Mouse (Mus musculus): ENCODE data around the gene 5330417H12Rik. TPM values are rescaled to one million over a fixed set of nuclear protein-coding genes. Genes with fewer than 3 reads are reported as not detected.

5330417H12Rik gene
- polyA plus RNA-seq, 1 experiment, result not detected

GRCm38 (mm10) chr7:107659186-107659918, 34.4 kb upstream of the 5330417H12Rik start:
- Histone ChIP-seq H3K4me1 (ENCODE audit: control insufficient read depth, insufficient read depth, low read length) (peaks cover 8% of the 10 kb centered on the region), H3K27ac (ENCODE audit: insufficient read depth, low read depth, low read length) (no peak overlapping the region), H3K4me3 (ENCODE audit: insufficient read depth, low read length) (no peak overlapping the region)
- no peak for TF ChIP-seq POLR2A (IDR thresholded peaks at IDR 0.05; ENCODE audit: borderline replicate concordance, low read depth, low read length)
- no peak for TF ChIP-seq CTCF (IDR thresholded peaks at IDR 0.05; ENCODE audit: low read depth, low read length)

DNA sequence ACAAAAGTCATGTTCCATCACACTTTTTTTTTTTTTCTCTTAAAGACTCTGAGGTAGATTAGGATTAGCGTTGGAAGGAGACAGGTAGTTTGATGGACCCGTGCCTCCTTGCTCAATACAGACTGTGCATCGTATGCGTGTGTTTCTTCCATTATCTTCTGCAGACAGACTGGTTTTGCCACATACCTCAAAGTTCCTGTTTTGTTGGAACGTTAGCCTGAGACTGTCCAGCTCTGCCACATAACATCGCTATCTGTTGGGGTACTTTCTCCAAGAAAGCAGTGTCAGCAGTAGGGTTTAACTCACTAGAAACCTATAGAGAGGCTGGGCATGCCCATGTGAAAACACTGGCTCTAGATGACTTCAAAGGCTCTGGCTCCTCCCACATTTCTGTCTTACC, 31.5 kb upstream of the 5330417H12Rik start:
- Histone ChIP-seq H3K27ac (ENCODE audit: insufficient read depth, low read depth, low read length) (no peak overlapping the region), H3K4me3 (ENCODE audit: insufficient read depth, low read length) (no peak overlapping the region), H3K4me1 (ENCODE audit: control insufficient read depth, insufficient read depth, low read length) (peaks cover 2% of the 10 kb centered on the region)
- TF ChIP-seq CTCF (IDR thresholded peaks at IDR 0.05; ENCODE audit: low read depth, low read length) (no peak), POLR2A (IDR thresholded peaks at IDR 0.05; ENCODE audit: borderline replicate concordance, low read depth, low read length) (no peak)

GRCm38 (mm10) chr7:107651821-107652220, 26.9 kb upstream of the 5330417H12Rik start:
- peaks cover 11% of the 10 kb centered on the region for H3K4me1 ChIP-seq (ENCODE audit: control insufficient read depth, insufficient read depth, low read length)
- TF ChIP-seq CTCF (IDR thresholded peaks at IDR 0.05; ENCODE audit: low read depth, low read length) (no peak), POLR2A (IDR thresholded peaks at IDR 0.05; ENCODE audit: borderline replicate concordance, low read depth, low read length) (no peak)

GRCm38 (mm10) chr7:107649990-107650389, 25.0 kb upstream of the 5330417H12Rik start:
- no peak overlapping the region for H3K27ac ChIP-seq (ENCODE audit: insufficient read depth, low read depth, low read length)
- TF ChIP-seq CTCF (IDR thresholded peaks at IDR 0.05; ENCODE audit: low read depth, low read length) (no peak), POLR2A (IDR thresholded peaks at IDR 0.05; ENCODE audit: borderline replicate concordance, low read depth, low read length) (no peak)
- peaks cover 11% of the 10 kb centered on the region for H3K4me1 ChIP-seq (ENCODE audit: control insufficient read depth, insufficient read depth, low read length)
- no peak overlapping the region for H3K4me3 ChIP-seq (ENCODE audit: insufficient read depth, low read length)

More at GRCm38 (mm10) chr7:107651821-107652220, 26.9 kb upstream of the 5330417H12Rik start:
- Histone ChIP-seq H3K4me3 (ENCODE audit: insufficient read depth, low read length) (no peak overlapping the region), H3K27ac (ENCODE audit: insufficient read depth, low read depth, low read length) (no peak overlapping the region)

GRCm38 (mm10) chr7:107648937-107649688, 24.2 kb upstream of the 5330417H12Rik start:
- no peak overlapping the region for H3K4me3 ChIP-seq (ENCODE audit: insufficient read depth, low read length)
- no peak overlapping the region for H3K27ac ChIP-seq (ENCODE audit: insufficient read depth, low read depth, low read length)
- peaks cover 11% of the 10 kb centered on the region for H3K4me1 ChIP-seq (ENCODE audit: control insufficient read depth, insufficient read depth, low read length)

GRCm38 (mm10) chr7:107644987-107645386, 20.0 kb upstream of the 5330417H12Rik start:
- TF ChIP-seq CTCF (IDR thresholded peaks at IDR 0.05; ENCODE audit: low read depth, low read length) (no peak), POLR2A (IDR thresholded peaks at IDR 0.05; ENCODE audit: borderline replicate concordance, low read depth, low read length) (no peak)
- Histone ChIP-seq H3K27ac (ENCODE audit: insufficient read depth, low read depth, low read length) (no peak overlapping the region), H3K4me3 (ENCODE audit: insufficient read depth, low read length) (no peak overlapping the region), H3K4me1 (ENCODE audit: control insufficient read depth, insufficient read depth, low read length) (peaks cover 5% of the 10 kb centered on the region)

More at GRCm38 (mm10) chr7:107648937-107649688, 24.2 kb upstream of the 5330417H12Rik start:
- no peak for TF ChIP-seq CTCF (IDR thresholded peaks at IDR 0.05; ENCODE audit: low read depth, low read length)
- no peak for TF ChIP-seq POLR2A (IDR thresholded peaks at IDR 0.05; ENCODE audit: borderline replicate concordance, low read depth, low read length)

GRCm38 (mm10) chr7:107642586-107643275, 17.8 kb upstream of the 5330417H12Rik start:
- no peak overlapping the region for H3K4me3 ChIP-seq (ENCODE audit: insufficient read depth, low read length)
- peaks cover 5% of the 10 kb centered on the region for H3K4me1 ChIP-seq (ENCODE audit: control insufficient read depth, insufficient read depth, low read length)
- no peak overlapping the region for H3K27ac ChIP-seq (ENCODE audit: insufficient read depth, low read depth, low read length)
- no peak for TF ChIP-seq POLR2A (IDR thresholded peaks at IDR 0.05; ENCODE audit: borderline replicate concordance, low read depth, low read length)
- TF ChIP-seq CTCF (IDR thresholded peaks at IDR 0.05; ENCODE audit: low read depth, low read length), result no peak

- no peak overlapping the region for H3K4me3 ChIP-seq (ENCODE audit: insufficient read depth, low read length)
- TF ChIP-seq CTCF (IDR thresholded peaks at IDR 0.05; ENCODE audit: low read depth, low read length) (no peak), POLR2A (IDR thresholded peaks at IDR 0.05; ENCODE audit: borderline replicate concordance, low read depth, low read length) (no peak)
- no peaks in the 10 kb centered on the region for H3K4me1 ChIP-seq (ENCODE audit: control insufficient read depth, insufficient read depth, low read length)
- no peak overlapping the region for H3K27ac ChIP-seq (ENCODE audit: insufficient read depth, low read depth, low read length)
These were observed 13.1 kb upstream of the 5330417H12Rik start for GRCm38 (mm10) chr7:107638026-107638425.

DNA sequence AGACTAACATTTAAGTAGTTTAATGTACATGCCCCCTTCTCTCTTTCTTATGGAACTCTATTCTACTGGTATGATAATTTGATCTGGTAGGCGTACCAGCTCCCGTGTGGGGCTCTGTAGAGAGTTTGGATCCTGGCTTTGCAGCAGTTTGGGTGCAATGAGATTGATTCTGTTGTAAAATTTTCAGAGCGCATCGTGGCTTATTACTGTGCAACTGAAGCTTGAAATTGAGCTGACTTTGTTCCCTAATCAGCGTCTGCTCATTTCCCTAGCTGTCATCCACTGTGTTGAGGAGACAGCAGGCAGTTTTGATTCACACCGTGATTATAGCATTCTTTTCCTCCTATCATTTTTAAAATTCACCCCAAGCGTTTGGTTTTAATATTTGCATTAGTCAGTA, 12.4 kb upstream of the 5330417H12Rik start:
- Histone ChIP-seq H3K4me1 (ENCODE audit: control insufficient read depth, insufficient read depth, low read length) (no peaks in the 10 kb centered on the region), H3K4me3 (ENCODE audit: insufficient read depth, low read length) (no peak overlapping the region), H3K27ac (ENCODE audit: insufficient read depth, low read depth, low read length) (no peak overlapping the region)
- TF ChIP-seq CTCF (IDR thresholded peaks at IDR 0.05; ENCODE audit: low read depth, low read length) (no peak), POLR2A (IDR thresholded peaks at IDR 0.05; ENCODE audit: borderline replicate concordance, low read depth, low read length) (no peak)
